Mouse (Mus musculus) heart, embryonic 13.5 days (tissue): ENCODE measurements around the gene Morn1. TPM values are rescaled to one million over a fixed set of nuclear protein-coding genes. Genes with fewer than 3 reads are reported as not detected.

Experiments
- ATAC-seq: fragments of 200-750 bp; cut with Nextera tagmentation; 2 replicates; pipeline ENCODE4 v1.8.0; 2017; ENCODE audit warnings: moderate TSS enrichment; ENCODE audit not compliant: insufficient number of reproducible peaks, low FRiP score, low TSS enrichment; ENCODE audit errors: extremely low read depth
- H3K27ac ChIP-seq: fragments of 300-500 bp; sonication (generic); replicated peaks from 2 replicates; pipeline ENCODE4 v1.5.1; 2015; ENCODE audit warnings: moderate library complexity, mild to moderate bottlenecking, inconsistent platforms
- H3K27me3 ChIP-seq: fragments of 300-500 bp; sonication (generic); replicated peaks from 2 replicates; pipeline ENCODE4 v1.6.1; 2015; ENCODE audit warnings: mild to moderate bottlenecking, inconsistent platforms
- H3K36me3 ChIP-seq: fragments of 300-500 bp; sonication (generic); 2 replicates; pipeline ENCODE4 v1.6.1; 2015; ENCODE audit warnings: mild to moderate bottlenecking, inconsistent platforms
- H3K4me1 ChIP-seq: fragments of 300-500 bp; sonication (generic); 2 replicates; pipeline ENCODE4 v1.6.1; 2015; ENCODE audit warnings: inconsistent platforms
- H3K4me2 ChIP-seq: fragments of 300-500 bp; sonication (generic); 2 replicates; pipeline ENCODE4 v1.6.1; 2015; ENCODE audit warnings: inconsistent platforms, mild to moderate bottlenecking, moderate library complexity
- H3K4me3 ChIP-seq: fragments of 300-500 bp; sonication (generic); 2 replicates; pipeline ENCODE4 v1.5.1; 2015; ENCODE audit warnings: moderate library complexity, mild to moderate bottlenecking, inconsistent platforms
- H3K9ac ChIP-seq: fragments of 300-500 bp; sonication (generic); 2 replicates; pipeline ENCODE4 v1.6.1; 2015; ENCODE audit warnings: inconsistent platforms, mild to moderate bottlenecking, moderate library complexity
- H3K9me3 ChIP-seq: fragments of 300-500 bp; sonication (generic); 2 replicates; pipeline ENCODE4 v1.6.1; 2016; ENCODE audit warnings: inconsistent platforms
- WGBS: fragments of 180-500 bp; shearing (Covaris S2); methylation state at CpG from one replicate; pipeline ENCODE4 v1.1.7; 2015; ENCODE audit warnings: mixed read lengths; 5-methylcytosine and 5-hydroxymethylcytosine counted together
- polyA plus RNA-seq: library from polyadenylated mRNA; unstranded; fragments of >200 nt; fragmentation: Nextera tagmentation; extraction: Ambion mirVana; gene quantifications from 2 replicates; pipeline ENCODE4 v1.2.1, GENCODE M21; 2015

Morn1 gene
- polyA plus RNA-seq, 1 experiment from 2014 or later, result 2.1 TPM

- Histone ChIP-seq H3K27me3 (no peaks in the 10 kb centered on the region), H3K4me3 (no peak overlapping the region), H3K4me1 (peaks cover 24% of the 10 kb centered on the region), H3K9ac (no peak overlapping the region), H3K4me2 (no peak overlapping the region), H3K36me3 (peaks cover 86% of the 10 kb centered on the region), H3K27ac (no peak overlapping the region), H3K9me3 (no peaks in the 10 kb centered on the region)
- no peak for ATAC-seq
- 91% methylated on average over 6 of the region's 6 CpGs for WGBS
Observed at GRCm38 (mm10) chr4:155079666-155080065, 6.7 kb upstream of the Morn1 start.

DNA sequence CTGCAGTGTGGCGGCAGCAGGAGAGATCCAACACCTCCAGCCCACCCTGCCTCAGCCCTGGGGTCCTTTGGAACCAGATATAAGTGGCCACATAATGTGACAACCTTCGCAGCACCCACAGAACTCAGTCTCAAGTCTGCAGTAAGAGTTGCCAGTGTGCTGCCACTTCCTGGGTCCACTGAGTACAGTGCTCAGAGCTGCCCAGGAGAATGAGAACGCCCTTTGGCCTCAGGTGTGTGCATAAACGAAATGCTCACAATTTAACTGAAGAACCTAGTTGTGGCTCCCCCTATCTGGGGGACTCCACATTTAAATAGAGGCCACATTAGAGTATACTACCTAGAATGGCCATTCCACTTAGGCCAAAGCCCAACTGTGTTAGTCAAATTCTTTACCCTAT is 2.8 kb upstream of the Morn1 start:
- peak overlapping the region; percentile 64 for H3K9ac ChIP-seq
- H3K4me1 ChIP-seq, result peaks cover 41% of the 10 kb centered on the region
- H3K27ac ChIP-seq, result no peak overlapping the region
- H3K27me3 ChIP-seq, result no peaks in the 10 kb centered on the region
- no peak for ATAC-seq
- H3K4me2 ChIP-seq, result no peak overlapping the region
- no peak overlapping the region for H3K4me3 ChIP-seq
- H3K9me3 ChIP-seq, result no peaks in the 10 kb centered on the region
- peaks cover 47% of the 10 kb centered on the region for H3K36me3 ChIP-seq
- WGBS, result 94% methylated on average over 4 of the region's 4 CpGs

- Histone ChIP-seq H3K9me3 (no peaks in the 10 kb centered on the region), H3K36me3 (peaks cover 44% of the 10 kb centered on the region), H3K4me1 (peaks cover 41% of the 10 kb centered on the region), H3K27ac (no peak overlapping the region), H3K27me3 (no peaks in the 10 kb centered on the region), H3K4me3 (peak overlapping the region; percentile 70; the same call in 1 of the 2 replicates), H3K9ac (peak overlapping the region; percentile 91), H3K4me2 (peak overlapping the region; percentile 87)
- WGBS, result 82% methylated on average over 7 of the region's 7 CpGs
- no peak for ATAC-seq
Observed at GRCm38 (mm10) chr4:155084351-155084750, 2.0 kb upstream of the Morn1 start.

DNA sequence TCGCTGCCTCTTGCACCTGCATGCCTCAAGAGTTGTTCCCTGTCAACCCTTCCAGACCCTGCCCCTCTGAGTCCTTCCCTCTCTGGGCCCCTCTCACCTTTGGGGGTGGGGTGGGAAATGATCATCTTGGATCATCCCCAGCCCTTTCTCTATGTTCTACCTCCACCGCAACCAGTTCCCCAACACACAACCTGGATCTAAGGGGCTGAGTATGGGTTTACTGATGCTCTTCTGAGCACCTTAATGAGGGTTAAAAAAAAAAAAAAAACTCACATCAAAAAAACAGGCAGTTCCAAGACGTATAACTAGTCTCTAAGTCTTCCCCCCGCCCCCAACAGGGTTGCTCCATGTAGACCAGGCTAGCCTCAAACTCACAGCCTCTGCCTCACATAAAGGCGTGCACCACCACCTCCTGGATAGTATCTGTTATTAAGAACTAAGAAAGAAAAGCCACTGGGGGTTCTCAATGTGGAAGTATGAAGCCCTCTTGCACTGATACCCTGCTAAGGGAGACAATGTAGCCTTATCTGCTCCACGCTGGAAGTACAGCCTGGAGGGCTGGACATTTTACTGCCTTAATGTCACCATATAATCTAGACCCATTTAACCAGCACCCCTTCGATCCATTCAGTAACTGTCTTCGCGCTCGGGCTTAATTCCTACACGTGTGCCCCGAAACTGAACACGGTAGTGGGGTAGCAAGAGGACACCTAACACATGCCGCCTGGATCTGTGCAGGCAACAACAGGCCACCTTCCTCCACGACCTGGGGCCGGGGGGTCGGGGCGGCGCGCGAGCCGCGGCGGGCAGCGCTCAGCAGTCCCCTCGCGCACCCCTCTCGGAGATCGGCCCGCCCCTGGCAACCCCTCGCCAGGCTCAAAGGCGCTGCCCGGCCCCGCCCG is 920 bp upstream of the Morn1 start:
- WGBS, result 4% methylated on average over 35 of the region's 35 CpGs
- Histone ChIP-seq H3K27ac (peak overlapping the region; percentile 90), H3K27me3 (no peaks in the 10 kb centered on the region), H3K9me3 (no peaks in the 10 kb centered on the region), H3K4me3 (peak overlapping the region; percentile 70), H3K4me1 (peaks cover 41% of the 10 kb centered on the region), H3K36me3 (peaks cover 40% of the 10 kb centered on the region), H3K4me2 (peak overlapping the region; percentile 87), H3K9ac (peak overlapping the region; percentile 91)
- ATAC-seq, result no peak

DNA sequence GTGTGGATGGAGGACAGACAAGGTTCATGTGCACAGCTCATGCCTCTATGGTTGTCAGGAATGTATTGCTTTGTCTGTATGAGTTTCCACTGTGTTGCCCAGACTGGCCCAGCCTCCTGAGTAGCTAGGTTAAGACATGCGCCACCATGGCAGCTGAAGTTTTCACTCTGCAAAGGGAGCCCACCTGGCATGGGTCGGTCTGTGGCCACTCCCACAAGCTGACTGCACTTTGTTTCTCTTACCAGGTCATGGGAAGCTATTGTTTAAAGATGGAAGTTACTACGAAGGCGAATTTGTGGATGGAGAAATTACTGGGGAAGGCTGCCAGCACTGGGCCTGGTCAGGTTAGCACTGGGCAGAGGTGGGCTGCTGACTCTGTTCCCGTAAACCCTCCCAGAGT is 2.9 kb downstream of the Morn1 start:
- Histone ChIP-seq H3K27ac (no peak overlapping the region), H3K4me1 (peaks cover 22% of the 10 kb centered on the region), H3K36me3 (peaks cover 16% of the 10 kb centered on the region), H3K4me3 (no peak overlapping the region), H3K27me3 (no peaks in the 10 kb centered on the region), H3K9ac (no peak overlapping the region), H3K4me2 (no peak overlapping the region), H3K9me3 (no peaks in the 10 kb centered on the region)
- 86% methylated on average over 5 of the region's 5 CpGs for WGBS
- ATAC-seq, result no peak

DNA sequence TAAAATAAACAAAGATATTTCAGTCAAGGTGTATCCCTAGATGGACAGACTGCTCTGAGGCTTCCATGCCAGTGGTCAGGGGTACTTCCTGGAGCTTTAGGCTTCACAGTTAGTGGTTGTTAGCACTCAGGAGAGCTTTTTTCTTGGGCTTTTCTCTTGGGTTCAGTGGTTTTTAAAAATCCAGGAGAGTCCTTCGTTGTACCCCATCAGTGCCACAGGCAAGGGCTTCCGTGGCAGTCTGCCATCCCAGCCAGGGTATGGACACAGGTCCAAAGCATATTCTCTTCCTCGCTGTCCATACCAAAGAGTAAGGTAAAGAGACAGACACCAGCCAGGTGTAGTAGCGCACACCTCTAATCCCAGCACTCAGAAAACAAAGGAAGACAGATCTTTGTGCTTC is 3.8 kb downstream of the Morn1 start:
- no peak overlapping the region for H3K4me2 ChIP-seq
- H3K36me3 ChIP-seq, result peaks cover 16% of the 10 kb centered on the region
- H3K4me1 ChIP-seq, result peaks cover 17% of the 10 kb centered on the region
- H3K9me3 ChIP-seq, result no peaks in the 10 kb centered on the region
- 79% methylated on average over 4 of the region's 4 CpGs for WGBS
- no peak for ATAC-seq
- H3K27me3 ChIP-seq, result no peaks in the 10 kb centered on the region
- H3K27ac ChIP-seq, result no peak overlapping the region
- no peak overlapping the region for H3K4me3 ChIP-seq
- no peak overlapping the region for H3K9ac ChIP-seq

GRCm38 (mm10) chr4:155090688-155091449 is 4.5 kb downstream of the Morn1 start:
- H3K9ac ChIP-seq, result no peak overlapping the region
- H3K4me2 ChIP-seq, result no peak overlapping the region
- no peaks in the 10 kb centered on the region for H3K9me3 ChIP-seq
- peaks cover 16% of the 10 kb centered on the region for H3K4me1 ChIP-seq
- ATAC-seq, result no peak
- no peak overlapping the region for H3K4me3 ChIP-seq
- H3K27me3 ChIP-seq, result no peaks in the 10 kb centered on the region
- no peak overlapping the region for H3K27ac ChIP-seq
- WGBS, result 84% methylated on average over 13 of the region's 13 CpGs
- peaks cover 16% of the 10 kb centered on the region for H3K36me3 ChIP-seq

- peaks cover 16% of the 10 kb centered on the region for H3K36me3 ChIP-seq
- H3K27ac ChIP-seq, result no peak overlapping the region
- H3K4me2 ChIP-seq, result no peak overlapping the region
- no peak overlapping the region for H3K4me3 ChIP-seq
- H3K9ac ChIP-seq, result no peak overlapping the region; the same call in 1 of the 2 replicates
- H3K9me3 ChIP-seq, result no peaks in the 10 kb centered on the region
- peaks cover 7% of the 10 kb centered on the region; the same call in 1 of the 2 replicates for H3K4me1 ChIP-seq
- H3K27me3 ChIP-seq, result no peaks in the 10 kb centered on the region
- 82% methylated on average over 19 of the region's 19 CpGs for WGBS
- no peak for ATAC-seq
Observed at GRCm38 (mm10) chr4:155092718-155093430, 6.5 kb downstream of the Morn1 start.

DNA sequence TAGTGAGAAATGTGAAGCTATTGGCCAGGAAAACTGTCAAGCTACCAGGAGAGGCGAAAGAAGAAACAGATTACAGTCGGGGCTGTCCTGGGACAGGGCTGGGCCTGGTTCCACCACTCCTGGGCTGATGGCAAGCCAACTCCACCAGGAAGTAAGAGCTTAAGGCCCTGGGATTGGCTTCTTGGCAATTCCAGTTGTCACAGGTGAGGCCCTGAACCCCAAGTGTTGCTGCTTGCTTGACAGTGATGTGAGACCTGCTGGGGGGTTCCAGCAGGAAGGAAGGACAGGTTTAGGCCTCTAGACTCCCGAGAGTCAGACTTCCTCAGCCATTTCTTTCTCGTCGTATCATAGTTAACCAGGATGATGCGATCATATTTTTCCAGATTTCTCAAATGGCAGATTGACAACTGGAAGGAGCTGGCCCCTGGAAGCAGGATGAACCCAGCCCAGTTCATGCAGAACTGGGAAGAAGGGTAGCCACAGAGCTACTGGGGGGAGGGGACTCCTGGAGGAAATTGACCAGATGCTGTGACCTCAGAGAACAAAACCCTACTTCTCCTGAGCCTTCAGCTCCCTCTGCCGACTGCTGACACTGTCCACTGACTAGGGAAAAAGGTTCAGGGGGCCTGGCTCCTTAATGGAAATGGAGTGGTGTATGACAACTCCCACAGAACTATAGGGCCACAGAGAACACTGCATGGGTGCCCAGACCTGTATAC is 7.2 kb downstream of the Morn1 start:
- no peak for ATAC-seq
- Histone ChIP-seq H3K4me2 (no peak overlapping the region), H3K4me3 (no peak overlapping the region), H3K27ac (no peak overlapping the region), H3K4me1 (peaks cover 10% of the 10 kb centered on the region; the same call in 1 of the 2 replicates), H3K9ac (no peak overlapping the region; the same call in 1 of the 2 replicates), H3K27me3 (no peaks in the 10 kb centered on the region), H3K9me3 (no peaks in the 10 kb centered on the region), H3K36me3 (peaks cover 16% of the 10 kb centered on the region)
- WGBS, result 74% methylated on average over 7 of the region's 7 CpGs

GRCm38 (mm10) chr4:155094565-155094964 is 8.2 kb downstream of the Morn1 start:
- no peak overlapping the region for H3K4me2 ChIP-seq
- no peak overlapping the region for H3K4me3 ChIP-seq
- peaks cover 16% of the 10 kb centered on the region; the same call in 1 of the 2 replicates for H3K4me1 ChIP-seq
- H3K9ac ChIP-seq, result peak overlapping the region; percentile 52; the same call in 1 of the 2 replicates
- no peak for ATAC-seq
- H3K36me3 ChIP-seq, result peaks cover 11% of the 10 kb centered on the region
- H3K27ac ChIP-seq, result no peak overlapping the region
- no peaks in the 10 kb centered on the region for H3K27me3 ChIP-seq
- no peaks in the 10 kb centered on the region for H3K9me3 ChIP-seq
- 63% methylated on average over 3 of the region's 3 CpGs for WGBS
